Mouse (Mus musculus): ENCODE measurements around the gene Klhl36. TPM values are rescaled to one million over a fixed set of nuclear protein-coding genes. Genes with fewer than 3 reads are reported as not detected.

Klhl36 gene
- total RNA-seq, 2 experiments from 2014 or later, result 4.1 to 5.4 TPM

- intact Hi-C loops (cut with DNase I), result no loop called here
These were observed 55.3 kb downstream of the Klhl36 start for GRCm38 (mm10) chr8:119917415-119917814.

GRCm38 (mm10) chr8:119918155-119918567 lies 56.1 kb downstream of the Klhl36 start:
- intact Hi-C loops (cut with DNase I), result no loop called here
- DNase-seq, result no peak

More at GRCm38 (mm10) chr8:119917415-119917814, 55.3 kb downstream of the Klhl36 start:
- DNase-seq, result no peak

- intact Hi-C loops (cut with DNase I), result loop anchor here (10.0 kb wide), 2 partner anchors 78 to 228 kb away; partner anchors contain the start of gene Cotl1
- no peak for DNase-seq
These were observed 61.2 kb downstream of the Klhl36 start for GRCm38 (mm10) chr8:119923259-119923658.

GRCm38 (mm10) chr8:119925428-119925827 lies 63.4 kb downstream of the Klhl36 start:
- no peak for DNase-seq
- intact Hi-C loops (cut with DNase I), result loop anchor here (10.0 kb wide), 2 partner anchors 81 to 231 kb away; partner anchors contain the start of gene Cotl1

GRCm38 (mm10) chr8:119926474-119926873 lies 64.4 kb downstream of the Klhl36 start:
- peak; percentile 43 to 45 for DNase-seq

More at GRCm38 (mm10) chr8:119926474-119926873, 64.4 kb downstream of the Klhl36 start:
- intact Hi-C loops (cut with DNase I), result loop anchor here (1.0 to 10.0 kb wide), 3 partner anchors 82 to 232 kb away; partner anchors contain the start of gene Cotl1

Other genes starting within 250 kb of the Klhl36 start
- not detected for gene Adad2, start 249.5 kb upstream of the Klhl36 start, total RNA-seq (2021)
- gene Kcng4, start 226.6 kb upstream of the Klhl36 start, total RNA-seq (2021), result under 1 TPM in 1 of 2 experiments, not detected in 1; 0.10 TPM
- gene Wfdc1, start 195.9 kb upstream of the Klhl36 start, total RNA-seq (2021), result 10 to 100 TPM; 45.0 to 47.4 TPM
- not detected for gene Atp2c2, start 162.3 kb upstream of the Klhl36 start, total RNA-seq (2021)
- gene Tldc1, start 83.8 kb upstream of the Klhl36 start, total RNA-seq (2021), result 10 to 100 TPM; 11.4 to 11.5 TPM
- gene Cotl1, start 21.7 kb upstream of the Klhl36 start, total RNA-seq (2021), result 10 to 100 TPM; 39.4 to 44.2 TPM
- 10 to 100 TPM; 57.2 to 69.2 TPM for gene Usp10, start 48.1 kb downstream of the Klhl36 start, total RNA-seq (2021)
- gene Gm20388, start 48.6 kb downstream of the Klhl36 start, total RNA-seq (2021), result 1 to 10 TPM; 2.0 to 2.2 TPM
- 10 to 100 TPM; 10.6 to 14.8 TPM for gene Crispld2, start 130.2 kb downstream of the Klhl36 start, total RNA-seq (2021)
- gene Zdhhc7, start 239.2 kb downstream of the Klhl36 start, total RNA-seq (2021), result 10 to 100 TPM; 38.0 to 43.6 TPM